Mouse (Mus musculus): ENCODE measurements around the gene Bpi. TPM values are rescaled to one million over a fixed set of nuclear protein-coding genes. Genes with fewer than 3 reads are reported as not detected.

Gene Bpi
- total and polyA plus RNA-seq, 3 experiments, result 0.17 to 0.81 (median 0.51) TPM

- H3K4me2 ChIP-seq (ENCODE audit: insufficient read depth, low read depth, poor library complexity, severe bottlenecking), result no peak overlapping the region
- peaks cover 21% of the 10 kb centered on the region for H3K27me3 ChIP-seq (replicated peaks)
- H3K79me2 ChIP-seq (replicated peaks; ENCODE audit: control insufficient read depth, extremely low read depth, insufficient read depth, poor library complexity, severe bottlenecking), result no peaks in the 10 kb centered on the region
- H3K4me3 ChIP-seq (replicated peaks in 1 of 3; ENCODE audit: low read depth in 2 of 3, low read length in 2 of 3, poor library complexity in 1 of 3), result no peak overlapping the region
- no peak overlapping the region for H3K9ac ChIP-seq (ENCODE audit: insufficient read depth, low read depth)
- peaks cover 0 to 4% of the 10 kb centered on the region in 2 experiments; a peak in 1 of 4 replicates for H3K4me1 ChIP-seq (ENCODE audit: control insufficient read depth in 1 of 2, insufficient read depth in 2 of 2)
- dilution Hi-C loops (cut with MboI; ENCODE audit: extremely low pct_ligation_motif_present, extremely low pct_unique_long_range_greater_than_20kb, low sequenced_read_pairs), result no loop called here
- no peaks in the 10 kb centered on the region for H3K36me3 ChIP-seq (replicated peaks in 1 of 2; ENCODE audit: control insufficient read depth in 1 of 2, insufficient read depth in 1 of 2, low read length in 1 of 2)
- in situ Hi-C loops (cut with MboI; ENCODE audit: low pct_ligation_motif_present, low pct_unique_long_range_greater_than_20kb, low sequenced_read_pairs), result no loop called here
- TF ChIP-seq MXI1 (IDR thresholded peaks at IDR 0.05; ENCODE audit: low read depth, low read length), result no peak
- H3K27ac ChIP-seq (ENCODE audit: insufficient read depth, low read depth), result no peak overlapping the region
- H3K9me3 ChIP-seq (replicated peaks; ENCODE audit: low read length), result peaks cover 15% of the 10 kb centered on the region
- DNase-seq (ENCODE audit: extremely low read depth), result no peak
These were observed 19.8 kb upstream of the Bpi start for GRCm38 (mm10) chr2:158238101-158238500.

- Histone ChIP-seq H3K79me2 (replicated peaks; ENCODE audit: control insufficient read depth, extremely low read depth, insufficient read depth, poor library complexity, severe bottlenecking) (no peaks in the 10 kb centered on the region), H3K27ac (ENCODE audit: insufficient read depth, low read depth) (no peak overlapping the region), H3K9ac (ENCODE audit: insufficient read depth, low read depth) (no peak overlapping the region), H3K4me1 (ENCODE audit: control insufficient read depth in 1 of 2, insufficient read depth in 2 of 2) (peaks cover 0 to 4% of the 10 kb centered on the region in 2 experiments; a peak in 1 of 4 replicates), H3K27me3 (replicated peaks) (peaks cover 24% of the 10 kb centered on the region), H3K36me3 (replicated peaks in 1 of 2; ENCODE audit: control insufficient read depth in 1 of 2, insufficient read depth in 1 of 2, low read length in 1 of 2) (no peaks in the 10 kb centered on the region), H3K9me3 (replicated peaks; ENCODE audit: low read length) (peaks cover 7% of the 10 kb centered on the region), H3K4me2 (ENCODE audit: insufficient read depth, low read depth, poor library complexity, severe bottlenecking) (no peak overlapping the region), H3K4me3 (replicated peaks in 1 of 3; ENCODE audit: low read depth in 2 of 3, low read length in 2 of 3, poor library complexity in 1 of 3) (no peak overlapping the region)
- TF ChIP-seq GABPA (IDR thresholded peaks at IDR 0.05; ENCODE audit: insufficient replicate concordance, low read depth, low read length), result no peak
- TF ChIP-seq CTCF (conservative IDR thresholded peaks at IDR 0.05 in 1 of 2, IDR thresholded peaks at IDR 0.05 in 1 of 2; ENCODE audit: low read depth in 2 of 2, low read length in 2 of 2), result no peak
- TF ChIP-seq PAX5 (IDR thresholded peaks at IDR 0.05; ENCODE audit: low read length), result no peak
- TF ChIP-seq HCFC1 (IDR thresholded peaks at IDR 0.05; ENCODE audit: low read depth, low read length), result no peak
- TF ChIP-seq SMC3 (IDR thresholded peaks at IDR 0.05; ENCODE audit: low read depth, low read length), result no peak
- no peak for TF ChIP-seq RAD21 (IDR thresholded peaks at IDR 0.05; ENCODE audit: low read depth, low read length)
- no peak for TF ChIP-seq IRF4 (IDR thresholded peaks at IDR 0.05; ENCODE audit: low read depth, low read length)
- no peak for TF ChIP-seq MEF2A (IDR thresholded peaks at IDR 0.05; ENCODE audit: borderline replicate concordance, low read depth, low read length)
- no peak for TF ChIP-seq ZC3H11A (IDR thresholded peaks at IDR 0.05; ENCODE audit: low read depth, low read length)
- dilution Hi-C loops (cut with MboI; ENCODE audit: extremely low pct_ligation_motif_present, extremely low pct_unique_long_range_greater_than_20kb, low sequenced_read_pairs), result no loop called here
- in situ Hi-C loops (cut with MboI; ENCODE audit: low pct_ligation_motif_present, low pct_unique_long_range_greater_than_20kb, low sequenced_read_pairs), result no loop called here
- no peak for DNase-seq (ENCODE audit: extremely low read depth)
These were observed 16.7 kb upstream of the Bpi start for GRCm38 (mm10) chr2:158241126-158241738.

GRCm38 (mm10) chr2:158242170-158242896, 15.6 kb upstream of the Bpi start:
- DNase-seq (ENCODE audit: extremely low read depth), result no peak
- H3K4me1 ChIP-seq (ENCODE audit: control insufficient read depth in 1 of 2, insufficient read depth in 2 of 2), result peaks cover 0 to 4% of the 10 kb centered on the region in 2 experiments; a peak in 1 of 4 replicates
- no peak overlapping the region for H3K4me2 ChIP-seq (ENCODE audit: insufficient read depth, low read depth, poor library complexity, severe bottlenecking)

More at GRCm38 (mm10) chr2:158242170-158242896, 15.6 kb upstream of the Bpi start:
- Histone ChIP-seq H3K36me3 (replicated peaks in 1 of 2; ENCODE audit: control insufficient read depth in 1 of 2, insufficient read depth in 1 of 2, low read length in 1 of 2) (no peaks in the 10 kb centered on the region), H3K79me2 (replicated peaks; ENCODE audit: control insufficient read depth, extremely low read depth, insufficient read depth, poor library complexity, severe bottlenecking) (no peaks in the 10 kb centered on the region), H3K27me3 (replicated peaks) (peaks cover 24% of the 10 kb centered on the region), H3K9me3 (replicated peaks; ENCODE audit: low read length) (no peaks in the 10 kb centered on the region), H3K9ac (ENCODE audit: insufficient read depth, low read depth) (no peak overlapping the region), H3K27ac (ENCODE audit: insufficient read depth, low read depth) (no peak overlapping the region), H3K4me3 (replicated peaks in 1 of 3; ENCODE audit: low read depth in 2 of 3, low read length in 2 of 3, poor library complexity in 1 of 3) (no peak overlapping the region)
- in situ Hi-C loops (cut with MboI; ENCODE audit: low pct_ligation_motif_present, low pct_unique_long_range_greater_than_20kb, low sequenced_read_pairs) (no loop called here), dilution Hi-C loops (cut with MboI; ENCODE audit: extremely low pct_ligation_motif_present, extremely low pct_unique_long_range_greater_than_20kb, low sequenced_read_pairs) (no loop called here)
- no peak for TF ChIP-seq POLR2A (IDR thresholded peaks at IDR 0.05; ENCODE audit: low read depth, low read length)
- TF ChIP-seq SMC3 (IDR thresholded peaks at IDR 0.05; ENCODE audit: low read depth, low read length), result no peak
- TF ChIP-seq ZNF384 (IDR thresholded peaks at IDR 0.05; ENCODE audit: low read depth, low read length), result no peak
- no peak for TF ChIP-seq ZC3H11A (IDR thresholded peaks at IDR 0.05; ENCODE audit: low read depth, low read length)
- TF ChIP-seq JUND (conservative IDR thresholded peaks at IDR 0.05; ENCODE audit: low read depth, low read length), result no peak
- no peak for TF ChIP-seq KAT2A (IDR thresholded peaks at IDR 0.05; ENCODE audit: insufficient replicate concordance, low read length)
- no peak for TF ChIP-seq UBTF (IDR thresholded peaks at IDR 0.05; ENCODE audit: low read depth, low read length)
- no peak for TF ChIP-seq JUN (IDR thresholded peaks at IDR 0.05; ENCODE audit: insufficient read depth, low read depth, low read length)
- TF ChIP-seq GABPA (IDR thresholded peaks at IDR 0.05; ENCODE audit: insufficient replicate concordance, low read depth, low read length), result no peak
- no peak for TF ChIP-seq HCFC1 (IDR thresholded peaks at IDR 0.05; ENCODE audit: low read depth, low read length)
- no peak for TF ChIP-seq MAZ (IDR thresholded peaks at IDR 0.05; ENCODE audit: low read depth, low read length)
- TF ChIP-seq NRF1 (IDR thresholded peaks at IDR 0.05; ENCODE audit: low read depth, low read length), result no peak
- TF ChIP-seq CHD2 (IDR thresholded peaks at IDR 0.05; ENCODE audit: low read length), result no peak
- TF ChIP-seq USF2 (conservative IDR thresholded peaks at IDR 0.05; ENCODE audit: low read depth, low read length), result no peak
- no peak for TF ChIP-seq PAX5 (IDR thresholded peaks at IDR 0.05; ENCODE audit: low read length)
- no peak for TF ChIP-seq TCF12 (IDR thresholded peaks at IDR 0.05; ENCODE audit: low read depth, low read length)

All from CH12.LX (cell line).